Mouse (Mus musculus): ENCODE measurements around the gene Cadps. TPM values are rescaled to one million over a fixed set of nuclear protein-coding genes. Genes with fewer than 3 reads are reported as not detected.

Cadps gene
- polyA plus RNA-seq, 1 experiment from 2014 or later = 0.13 TPM

- H3K27ac ChIP-seq = no peak overlapping the region
- H3K9ac ChIP-seq (ENCODE audit: low read depth, low read length) = no peak overlapping the region
- TF ChIP-seq CTCF (IDR thresholded peaks at IDR 0.05; ENCODE audit: low read depth) = no peak
- DNase-seq (ENCODE audit: low spot score) = no peak
- H3K36me3 ChIP-seq (ENCODE audit: insufficient read depth, low read length) = no peaks in the 10 kb centered on the region
- H3K4me1 ChIP-seq (replicated peaks; ENCODE audit: insufficient read depth, low read length) = no peaks in the 10 kb centered on the region
- no peak overlapping the region for H3K4me2 ChIP-seq (ENCODE audit: low read length)
- H3K4me3 ChIP-seq (replicated peaks; ENCODE audit: low read depth, low read length) = no peak overlapping the region
- no peak for ATAC-seq (replicated peaks; ENCODE audit: low FRiP score, low read depth)
- no peaks in the 10 kb centered on the region for H3K9me3 ChIP-seq (replicated peaks; ENCODE audit: low read length)
- no peaks in the 10 kb centered on the region for H3K27me3 ChIP-seq (ENCODE audit: insufficient read depth, low read length)
- WGBS = 89% methylated on average over 5 of the region's 5 CpGs
Measured at GRCm38 (mm10) chr14:12400116-12400515, 422.8 kb downstream of the Cadps start.

GRCm38 (mm10) chr14:12397561-12397960, 425.3 kb downstream of the Cadps start:
- Histone ChIP-seq H3K9ac (ENCODE audit: low read depth, low read length) (no peak overlapping the region), H3K4me1 (replicated peaks; ENCODE audit: insufficient read depth, low read length) (no peaks in the 10 kb centered on the region), H3K27me3 (ENCODE audit: insufficient read depth, low read length) (no peaks in the 10 kb centered on the region; the same call in 1 of the 2 replicates), H3K4me3 (replicated peaks; ENCODE audit: low read depth, low read length) (no peak overlapping the region), H3K4me2 (ENCODE audit: low read length) (no peak overlapping the region), H3K9me3 (replicated peaks; ENCODE audit: low read length) (no peaks in the 10 kb centered on the region), H3K27ac (no peak overlapping the region), H3K36me3 (ENCODE audit: insufficient read depth, low read length) (no peaks in the 10 kb centered on the region)
- ATAC-seq (replicated peaks; ENCODE audit: low FRiP score, low read depth) (no peak), DNase-seq (ENCODE audit: low spot score) (no peak)
- 75% methylated on average over 3 of the region's 3 CpGs for WGBS
- peak; percentile 50 for TF ChIP-seq CTCF (IDR thresholded peaks at IDR 0.05; ENCODE audit: low read depth)

GRCm38 (mm10) chr14:12394318-12394717, 428.6 kb downstream of the Cadps start:
- no peak for ATAC-seq (replicated peaks; ENCODE audit: low FRiP score, low read depth)
- WGBS = 69% methylated on average over 2 of the region's 2 CpGs

GRCm38 (mm10) chr14:12393271-12393861, 429.5 kb downstream of the Cadps start:
- Histone ChIP-seq H3K4me2 (ENCODE audit: low read length) (no peak overlapping the region), H3K27ac (no peak overlapping the region), H3K4me3 (replicated peaks; ENCODE audit: low read depth, low read length) (no peak overlapping the region), H3K9me3 (replicated peaks; ENCODE audit: low read length) (no peaks in the 10 kb centered on the region), H3K27me3 (ENCODE audit: insufficient read depth, low read length) (no peaks in the 10 kb centered on the region; the same call in 1 of the 2 replicates), H3K36me3 (ENCODE audit: insufficient read depth, low read length) (no peaks in the 10 kb centered on the region), H3K9ac (ENCODE audit: low read depth, low read length) (no peak overlapping the region), H3K4me1 (replicated peaks; ENCODE audit: insufficient read depth, low read length) (no peaks in the 10 kb centered on the region)
- no peak for TF ChIP-seq CTCF (IDR thresholded peaks at IDR 0.05; ENCODE audit: low read depth)
- DNase-seq (ENCODE audit: low spot score) (no peak), ATAC-seq (replicated peaks; ENCODE audit: low FRiP score, low read depth) (no peak)
- 32% methylated on average over 12 of the region's 12 CpGs for WGBS

More at GRCm38 (mm10) chr14:12394318-12394717, 428.6 kb downstream of the Cadps start:
- no peaks in the 10 kb centered on the region; the same call in 1 of the 2 replicates for H3K27me3 ChIP-seq (ENCODE audit: insufficient read depth, low read length)
- TF ChIP-seq CTCF (IDR thresholded peaks at IDR 0.05; ENCODE audit: low read depth) = no peak
- H3K9me3 ChIP-seq (replicated peaks; ENCODE audit: low read length) = no peaks in the 10 kb centered on the region
- no peak overlapping the region for H3K27ac ChIP-seq
- no peak overlapping the region for H3K9ac ChIP-seq (ENCODE audit: low read depth, low read length)
- H3K4me3 ChIP-seq (replicated peaks; ENCODE audit: low read depth, low read length) = no peak overlapping the region
- no peak for DNase-seq (ENCODE audit: low spot score)
- no peaks in the 10 kb centered on the region for H3K4me1 ChIP-seq (replicated peaks; ENCODE audit: insufficient read depth, low read length)
- no peaks in the 10 kb centered on the region for H3K36me3 ChIP-seq (ENCODE audit: insufficient read depth, low read length)
- H3K4me2 ChIP-seq (ENCODE audit: low read length) = no peak overlapping the region

- no peaks in the 10 kb centered on the region for H3K36me3 ChIP-seq (ENCODE audit: insufficient read depth, low read length)
- WGBS = 71% methylated on average over 7 of the region's 7 CpGs
- H3K4me1 ChIP-seq (replicated peaks; ENCODE audit: insufficient read depth, low read length) = no peaks in the 10 kb centered on the region
- no peak overlapping the region for H3K9ac ChIP-seq (ENCODE audit: low read depth, low read length)
- H3K9me3 ChIP-seq (replicated peaks; ENCODE audit: low read length) = no peaks in the 10 kb centered on the region
- no peak for ATAC-seq (replicated peaks; ENCODE audit: low FRiP score, low read depth)
- no peak overlapping the region for H3K4me2 ChIP-seq (ENCODE audit: low read length)
- no peak overlapping the region for H3K4me3 ChIP-seq (replicated peaks; ENCODE audit: low read depth, low read length)
- no peak for TF ChIP-seq CTCF (IDR thresholded peaks at IDR 0.05; ENCODE audit: low read depth)
- no peaks in the 10 kb centered on the region; the same call in 1 of the 2 replicates for H3K27me3 ChIP-seq (ENCODE audit: insufficient read depth, low read length)
- DNase-seq (ENCODE audit: low spot score) = no peak
- H3K27ac ChIP-seq = no peak overlapping the region
Measured at GRCm38 (mm10) chr14:12391167-12391566, 431.7 kb downstream of the Cadps start.

GRCm38 (mm10) chr14:12388806-12389436, 434.0 kb downstream of the Cadps start:
- Histone ChIP-seq H3K9me3 (replicated peaks; ENCODE audit: low read length) (no peaks in the 10 kb centered on the region), H3K36me3 (ENCODE audit: insufficient read depth, low read length) (no peaks in the 10 kb centered on the region), H3K4me1 (replicated peaks; ENCODE audit: insufficient read depth, low read length) (no peaks in the 10 kb centered on the region), H3K9ac (ENCODE audit: low read depth, low read length) (no peak overlapping the region), H3K4me3 (replicated peaks; ENCODE audit: low read depth, low read length) (no peak overlapping the region), H3K27ac (no peak overlapping the region), H3K27me3 (ENCODE audit: insufficient read depth, low read length) (no peaks in the 10 kb centered on the region; the same call in 1 of the 2 replicates), H3K4me2 (ENCODE audit: low read length) (no peak overlapping the region)
- ATAC-seq (replicated peaks; ENCODE audit: low FRiP score, low read depth) (no peak), DNase-seq (ENCODE audit: low spot score) (no peak)
- WGBS = 44% methylated on average over 14 of the region's 14 CpGs
- no peak for TF ChIP-seq CTCF (IDR thresholded peaks at IDR 0.05; ENCODE audit: low read depth)

All from kidney, postnatal 0 days (tissue).